Comparison of ENCODE assay signal across 9 mouse cellular contexts in genomic region chr11:77872236-77872635, GRCm38 (mm10). TPM values are rescaled to one million over a fixed set of nuclear protein-coding genes. Genes with fewer than 3 reads are reported as not detected.
DNase-seq lines count a peak whose midpoint lies in the region; ATAC-seq lines count a peak whose summit lies in the region.
"Had no signal": no experiment of that assay in that cellular context is flagged by ENCODE, and none has a peak within 500 bp of the region (broad histone marks: within the 10 kb centered on the region; RNA-seq: fewer than 3 reads in every experiment).

No protein-coding gene starts in this region.

- under 1% methylated on average over 11 of the region's 11 CpGs for WGBS in heart, embryonic 10.5 days
- 5% methylated on average over 11 of the region's 11 CpGs for WGBS in hindbrain, embryonic 11.5 days
- 3% methylated on average over 11 of the region's 11 CpGs for WGBS in midbrain, embryonic 10.5 days

- H3K9ac ChIP-seq in hindbrain, embryonic 11.5 days (ENCODE audit: low read depth, low read length): no peak overlapping the region

- peak; percentile 28; the same call in 1 of the 2 replicates for ATAC-seq in hindbrain, embryonic 11.5 days (ENCODE audit: low FRiP score)
- ATAC-seq in monocyte, adult 5-6 weeks (replicated peaks; ENCODE audit: insufficient number of reproducible peaks, low FRiP score, low TSS enrichment, poor library complexity, severe bottlenecking): no peak

- no peak for DNase-seq in heart, embryonic 10.5 days (ENCODE audit: low spot score)
- DNase-seq in heart, postnatal 4 days: no peak
- peak; percentile 83 to 85 for DNase-seq in cerebellum, adult 18-20 months
- no peak for DNase-seq in hindbrain, embryonic 11.5 days (ENCODE audit: low spot score)
- peak; percentile 44 for DNase-seq in midbrain, embryonic 10.5 days (ENCODE audit: low spot score)
- DNase-seq in gastrocnemius, postnatal 4 days (ENCODE audit: low spot score in 2 of 2): no peak
- DNase-seq in thymus, adult 18-20 months: no peak

- H3K4me1 ChIP-seq in heart, embryonic 10.5 days: peaks cover 63% of the 10 kb centered on the region
- peaks cover 30% of the 10 kb centered on the region for H3K4me1 ChIP-seq in hindbrain, embryonic 11.5 days (replicated peaks; ENCODE audit: control insufficient read depth, insufficient read depth, low read length)
- peaks cover 70% of the 10 kb centered on the region for H3K4me1 ChIP-seq in midbrain, embryonic 10.5 days

- no peaks in the 10 kb centered on the region for H3K27me3 ChIP-seq in heart, embryonic 10.5 days (ENCODE audit: insufficient read depth, poor library complexity, severe bottlenecking)
- peaks cover 10% of the 10 kb centered on the region for H3K27me3 ChIP-seq in hindbrain, embryonic 11.5 days (ENCODE audit: control insufficient read depth, insufficient read depth, low read length)
- peaks cover 84% of the 10 kb centered on the region for H3K27me3 ChIP-seq in midbrain, embryonic 10.5 days (ENCODE audit: low read depth, poor library complexity, severe bottlenecking)

- H3K4me2 ChIP-seq in hindbrain, embryonic 11.5 days (replicated peaks; ENCODE audit: low read depth, low read length): peak overlapping the region; percentile 15; the same call in 1 of the 2 replicates

- H3K9me3 ChIP-seq in heart, embryonic 10.5 days: no peaks in the 10 kb centered on the region
- no peaks in the 10 kb centered on the region for H3K9me3 ChIP-seq in hindbrain, embryonic 11.5 days (ENCODE audit: control insufficient read depth, low read length)
- H3K9me3 ChIP-seq in midbrain, embryonic 10.5 days (replicated peaks): no peaks in the 10 kb centered on the region

- peak overlapping the region; percentile 44 for H3K4me3 ChIP-seq in heart, embryonic 10.5 days
- no peak overlapping the region for H3K4me3 ChIP-seq in hindbrain, embryonic 11.5 days (ENCODE audit: low read depth, low read length)
- H3K4me3 ChIP-seq in midbrain, embryonic 10.5 days: peak overlapping the region; percentile 33
- H3K4me3 ChIP-seq: erythroblast, embryonic 14.5 days had no signal

- H3K27ac ChIP-seq in heart, embryonic 10.5 days: peak overlapping the region; percentile 39
- H3K27ac ChIP-seq in hindbrain, embryonic 11.5 days (ENCODE audit: low read depth, low read length): peak overlapping the region; percentile 58
- peak overlapping the region; percentile 70 for H3K27ac ChIP-seq in midbrain, embryonic 10.5 days (replicated peaks)

- H3K36me3 ChIP-seq in heart, embryonic 10.5 days: peaks cover 6% of the 10 kb centered on the region; the same call in 1 of the 2 replicates
- H3K36me3 ChIP-seq in hindbrain, embryonic 11.5 days (ENCODE audit: control insufficient read depth, insufficient read depth, low read length): no peaks in the 10 kb centered on the region
- H3K36me3 ChIP-seq in midbrain, embryonic 10.5 days: no peaks in the 10 kb centered on the region

RNA-seq across cellular contexts. Expression of gene Pipox, which starts 21.7 kb away (rescaled TPM):
- polyA plus RNA-seq in heart, embryonic 10.5 days (2016; fragmentation: Nextera tagmentation; extraction: Ambion mirVana): 2.0 and 3.0 TPM in 2 replicates
- 1 to 10 TPM; 1.9 to 2.5 TPM for total RNA-seq in heart, postnatal 4 days (2021)
- polyA plus RNA-seq in hindbrain, embryonic 11.5 days (2014; fragmentation: Nextera tagmentation; extraction: Ambion mirVana): 7.6 and 8.6 TPM in 2 replicates
- polyA plus RNA-seq in midbrain, embryonic 10.5 days (2016; fragmentation: Nextera tagmentation; extraction: Ambion mirVana): 9.0 and 16.5 TPM in 2 replicates
- under 1 TPM; 0.34 to 0.57 TPM for total RNA-seq in gastrocnemius, postnatal 4 days (2021)
- total RNA-seq in monocyte, adult 5-6 weeks (2017): not detected in 3 replicates
- polyA plus RNA-seq: erythroblast, embryonic 14.5 days had no signal

RNA-seq across cellular contexts. Expression of gene Sez6, which starts 58.4 kb away (rescaled TPM):
- polyA plus RNA-seq in heart, embryonic 10.5 days (2016; fragmentation: Nextera tagmentation; extraction: Ambion mirVana): 0.05 and 0.30 TPM in 2 replicates
- under 1 TPM; 0.14 to 0.19 TPM for total RNA-seq in heart, postnatal 4 days (2021)
- 13.3 TPM in 2 replicates for polyA plus RNA-seq in hindbrain, embryonic 11.5 days (2014; fragmentation: Nextera tagmentation; extraction: Ambion mirVana)
- 3.5 and 7.1 TPM in 2 replicates for polyA plus RNA-seq in midbrain, embryonic 10.5 days (2016; fragmentation: Nextera tagmentation; extraction: Ambion mirVana)
- 1 to 10 TPM in 1 of 2 experiments, under 1 TPM in 1; 0.21 to 1.0 TPM for total RNA-seq in gastrocnemius, postnatal 4 days (2021)
- total RNA-seq in monocyte, adult 5-6 weeks (2017): not detected in 3 replicates
- polyA plus RNA-seq: erythroblast, embryonic 14.5 days had no signal

Comparison
In these comparisons a context has a peak if more than half of its experiments do, and no peak if none do; other contexts are left out.
1. DNase-seq: peak in cerebellum, adult 18-20 months (2 of 2) and midbrain, embryonic 10.5 days (single experiment); none in heart, embryonic 10.5 days (single experiment), heart, postnatal 4 days (single experiment), hindbrain, embryonic 11.5 days (single experiment), gastrocnemius, postnatal 4 days (0 of 2) and thymus, adult 18-20 months (0 of 2).
2. Peak in every context shown above with its lines, with median percentiles within 50 percentile points of each other: H3K27ac ChIP-seq.